Mouse (Mus musculus) liver, postnatal 0 days (tissue): ENCODE data around the gene Cpd.

Experiments
- CTCF ChIP-seq: sonication (generic); IDR thresholded peaks from 2 replicates; pipeline ENCODE4 v1.5.1; 2016; ENCODE audit warnings: antibody characterized with exemption, low read depth
- EP300 ChIP-seq: IDR thresholded peaks from 2 replicates; pipeline ENCODE4 v1.6.1; 2016; ENCODE audit warnings: antibody characterized with exemption, low read depth, mild to moderate bottlenecking

- TF ChIP-seq CTCF (no peak), EP300 (no peak)
Measured at GRCm38 (mm10) chr11:76854475-76855341, 7.9 kb upstream of the Cpd start.
